Mouse (Mus musculus): ENCODE data around the gene Telo2. TPM values are rescaled to one million over a fixed set of nuclear protein-coding genes. Genes with fewer than 3 reads are reported as not detected.

Telo2 gene
- polyA plus RNA-seq, 1 experiment from 2014 or later, result 45.5 TPM

DNA sequence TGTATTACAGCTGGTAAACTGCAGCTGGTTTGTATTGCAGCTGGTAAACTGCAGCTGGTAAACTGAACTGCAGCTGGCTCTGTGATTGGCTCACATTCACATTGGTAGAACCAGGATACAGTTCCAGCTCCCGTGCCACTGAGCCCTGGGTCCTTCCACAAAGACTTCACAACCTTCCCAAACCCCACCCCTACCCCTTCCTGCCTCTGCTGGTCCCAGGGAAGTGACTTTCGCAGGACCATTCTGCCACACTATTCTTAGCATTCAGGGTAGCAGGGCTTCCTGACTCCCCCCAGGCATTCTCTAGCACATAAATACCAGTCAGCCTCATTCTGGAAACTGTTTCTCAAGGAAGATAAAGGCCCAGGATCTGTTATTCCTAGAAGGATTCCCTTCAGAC, 47.1 kb downstream of the Telo2 start:
- H3K9me3 ChIP-seq, result no peaks in the 10 kb centered on the region
- no peaks in the 10 kb centered on the region for H3K4me1 ChIP-seq
- H3K36me3 ChIP-seq, result peaks cover 12% of the 10 kb centered on the region; the same call in 1 of the 2 replicates
- ATAC-seq (ENCODE audit: low FRiP score, low read depth), result no peak
- no peaks in the 10 kb centered on the region for H3K27me3 ChIP-seq
- no peak overlapping the region for H3K27ac ChIP-seq (replicated peaks)
- WGBS, result 68% methylated on average over 2 of the region's 2 CpGs
- no peak overlapping the region for H3K4me3 ChIP-seq
- H3K9ac ChIP-seq (replicated peaks), result no peak overlapping the region
- no peak overlapping the region for H3K4me2 ChIP-seq (replicated peaks)

DNA sequence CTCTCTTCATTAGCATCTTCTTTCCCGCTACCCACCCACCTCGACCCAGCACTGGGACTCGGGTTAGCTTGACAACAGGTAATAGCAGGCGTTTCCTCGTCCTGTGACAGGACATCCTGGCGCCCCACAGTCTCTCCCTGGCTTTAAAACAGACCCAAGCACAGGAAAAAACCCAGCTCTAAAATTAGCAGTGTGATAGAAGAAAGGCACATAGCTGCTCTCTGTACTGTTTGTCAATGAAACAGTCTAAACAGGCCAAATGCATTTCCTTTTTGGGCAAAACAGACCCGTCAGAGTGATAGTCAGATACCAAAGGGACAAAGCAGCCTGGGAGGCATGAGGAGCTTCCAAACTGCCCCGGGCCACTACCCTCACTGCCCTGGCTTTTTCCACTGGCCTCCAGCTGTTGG, 48.3 kb downstream of the Telo2 start:
- Histone ChIP-seq H3K36me3 (peaks cover 12% of the 10 kb centered on the region; the same call in 1 of the 2 replicates), H3K9me3 (no peaks in the 10 kb centered on the region), H3K27ac (replicated peaks) (no peak overlapping the region), H3K9ac (replicated peaks) (0 out of 2 replicates have a peak overlapping the region, but pooled peaks have one; percentile 28), H3K27me3 (no peaks in the 10 kb centered on the region), H3K4me2 (replicated peaks) (no peak overlapping the region), H3K4me3 (no peak overlapping the region), H3K4me1 (no peaks in the 10 kb centered on the region)
- ATAC-seq (ENCODE audit: low FRiP score, low read depth), result no peak
- WGBS, result 78% methylated on average over 8 of the region's 8 CpGs

DNA sequence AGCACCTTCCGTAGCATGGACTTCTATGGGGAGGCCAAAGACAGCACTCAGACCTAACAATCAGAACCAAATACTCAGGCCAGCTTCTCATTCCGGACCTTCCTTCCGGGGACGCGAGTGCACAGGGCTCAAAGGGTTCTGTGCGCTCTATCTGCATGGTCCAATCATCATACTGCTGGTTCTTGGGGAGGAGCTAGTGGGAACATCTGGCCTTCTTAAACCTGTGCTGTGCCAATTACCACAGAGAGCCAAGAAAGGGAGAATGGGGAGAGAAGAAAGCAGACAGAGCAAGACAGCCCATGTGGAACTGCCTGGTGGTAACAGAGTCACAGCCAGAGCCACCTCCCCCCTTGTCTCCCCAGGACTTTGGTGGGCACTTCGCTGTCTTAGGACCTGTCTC, 49.2 kb downstream of the Telo2 start:
- no peaks in the 10 kb centered on the region for H3K4me1 ChIP-seq
- H3K9ac ChIP-seq (replicated peaks), result no peak overlapping the region
- ATAC-seq (ENCODE audit: low FRiP score, low read depth), result no peak
- WGBS, result 89% methylated on average over 7 of the region's 7 CpGs
- H3K4me2 ChIP-seq (replicated peaks), result no peak overlapping the region
- no peak overlapping the region for H3K27ac ChIP-seq (replicated peaks)
- H3K4me3 ChIP-seq, result no peak overlapping the region
- no peaks in the 10 kb centered on the region for H3K27me3 ChIP-seq
- H3K36me3 ChIP-seq, result peaks cover 21% of the 10 kb centered on the region; the same call in 1 of the 2 replicates
- no peaks in the 10 kb centered on the region for H3K9me3 ChIP-seq

DNA sequence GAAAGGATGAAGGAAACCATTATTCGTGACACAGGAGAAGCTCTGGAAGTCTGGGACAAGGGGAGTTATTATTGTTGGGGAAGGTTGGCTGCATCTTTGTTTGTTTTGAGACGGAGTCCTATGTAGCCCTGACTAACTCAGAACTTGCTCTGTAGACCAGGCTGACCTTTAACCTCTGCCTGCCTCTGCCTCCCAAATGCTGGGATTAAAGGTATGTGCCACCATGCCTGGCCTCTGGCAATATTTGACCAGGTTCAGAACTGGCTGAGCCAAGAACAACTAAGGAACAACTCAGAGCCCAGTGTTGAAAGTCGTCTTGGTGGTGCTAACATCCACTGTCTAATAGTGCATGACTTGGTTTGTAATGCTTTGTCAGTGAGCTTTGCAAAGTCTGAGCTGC, 50.6 kb downstream of the Telo2 start:
- 92% methylated on average over 3 of the region's 3 CpGs for WGBS
- Histone ChIP-seq H3K4me2 (replicated peaks) (no peak overlapping the region), H3K36me3 (peaks cover 19% of the 10 kb centered on the region; the same call in 1 of the 2 replicates), H3K4me3 (no peak overlapping the region), H3K27me3 (no peaks in the 10 kb centered on the region), H3K27ac (replicated peaks) (no peak overlapping the region), H3K4me1 (no peaks in the 10 kb centered on the region), H3K9ac (replicated peaks) (no peak overlapping the region), H3K9me3 (no peaks in the 10 kb centered on the region)
- ATAC-seq (ENCODE audit: low FRiP score, low read depth), result no peak

DNA sequence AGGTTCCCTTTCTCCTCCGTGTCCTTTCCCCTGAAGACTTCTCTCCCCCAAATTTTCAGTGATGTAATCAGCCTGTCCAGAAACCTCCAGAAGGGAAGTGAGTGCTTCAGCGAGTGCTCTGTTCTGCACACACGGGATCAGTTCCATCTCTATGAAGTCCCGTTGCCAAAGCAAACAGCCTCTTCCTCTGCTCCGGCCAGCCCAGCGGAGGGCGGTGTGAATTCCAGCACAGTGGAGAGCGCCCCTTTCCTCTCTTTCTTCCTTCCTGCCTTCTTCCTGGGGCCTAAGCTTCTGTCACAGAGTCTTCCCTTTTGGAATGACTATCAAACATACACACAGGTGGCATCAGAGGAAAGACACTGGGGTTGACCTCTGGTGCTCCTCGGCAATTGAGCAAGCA, 51.4 kb downstream of the Telo2 start:
- Histone ChIP-seq H3K27me3 (no peaks in the 10 kb centered on the region), H3K4me1 (no peaks in the 10 kb centered on the region), H3K36me3 (peaks cover 26% of the 10 kb centered on the region), H3K27ac (replicated peaks) (no peak overlapping the region), H3K4me2 (replicated peaks) (no peak overlapping the region), H3K9me3 (no peaks in the 10 kb centered on the region), H3K4me3 (no peak overlapping the region), H3K9ac (replicated peaks) (no peak overlapping the region)
- no peak for ATAC-seq (ENCODE audit: low FRiP score, low read depth)
- 82% methylated on average over 9 of the region's 9 CpGs for WGBS

DNA sequence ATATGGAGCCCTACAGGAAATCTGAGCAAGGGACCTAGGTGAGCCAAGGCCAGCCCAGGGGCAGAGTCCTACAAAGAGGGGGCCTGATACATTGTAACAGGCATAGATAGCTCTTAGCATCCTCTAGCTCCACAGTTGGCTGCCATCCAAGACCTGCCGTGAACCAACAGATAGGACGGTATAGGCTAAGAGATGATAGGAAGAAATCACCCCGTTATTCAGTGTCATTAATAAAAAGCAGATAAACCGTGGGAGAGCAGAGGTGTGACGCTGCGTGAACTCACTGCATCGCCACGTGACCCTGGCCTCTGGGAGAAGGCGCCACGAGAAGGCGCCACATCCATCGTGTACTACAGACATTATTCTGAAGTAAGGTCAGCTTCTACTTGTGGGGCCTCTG, 51.9 kb downstream of the Telo2 start:
- Histone ChIP-seq H3K4me2 (replicated peaks) (no peak overlapping the region), H3K27ac (replicated peaks) (no peak overlapping the region), H3K9me3 (no peaks in the 10 kb centered on the region), H3K27me3 (no peaks in the 10 kb centered on the region), H3K9ac (replicated peaks) (no peak overlapping the region), H3K36me3 (peaks cover 31% of the 10 kb centered on the region), H3K4me1 (no peaks in the 10 kb centered on the region), H3K4me3 (no peak overlapping the region)
- WGBS, result 89% methylated on average over 12 of the region's 12 CpGs
- no peak for ATAC-seq (ENCODE audit: low FRiP score, low read depth)

DNA sequence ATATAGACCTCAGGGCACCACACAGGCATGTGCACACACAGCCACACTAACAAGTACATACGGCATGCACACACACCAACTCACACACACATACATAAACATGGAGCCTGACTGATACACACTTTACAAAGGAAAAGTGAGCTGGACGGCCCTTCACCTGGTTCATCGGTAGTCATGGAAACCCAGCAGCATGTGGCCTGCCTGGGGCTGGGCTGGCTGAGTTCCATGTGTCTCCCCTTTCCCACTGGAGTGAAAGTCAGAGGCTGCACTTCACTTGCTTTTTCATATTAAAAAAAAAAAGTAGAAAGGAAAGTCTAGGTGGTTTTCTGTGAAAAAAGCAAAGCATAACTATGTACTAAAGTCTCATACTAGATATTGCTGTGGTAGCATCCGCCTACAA, 52.5 kb downstream of the Telo2 start:
- Histone ChIP-seq H3K27me3 (no peaks in the 10 kb centered on the region), H3K27ac (replicated peaks) (no peak overlapping the region), H3K9ac (replicated peaks) (no peak overlapping the region), H3K4me3 (no peak overlapping the region), H3K4me2 (replicated peaks) (no peak overlapping the region), H3K9me3 (no peaks in the 10 kb centered on the region), H3K4me1 (no peaks in the 10 kb centered on the region), H3K36me3 (peaks cover 36% of the 10 kb centered on the region)
- whole genome bisulfite sequencing, result 86% methylated on average over 4 of the region's 4 CpGs
- ATAC-seq (ENCODE audit: low FRiP score, low read depth), result no peak

DNA sequence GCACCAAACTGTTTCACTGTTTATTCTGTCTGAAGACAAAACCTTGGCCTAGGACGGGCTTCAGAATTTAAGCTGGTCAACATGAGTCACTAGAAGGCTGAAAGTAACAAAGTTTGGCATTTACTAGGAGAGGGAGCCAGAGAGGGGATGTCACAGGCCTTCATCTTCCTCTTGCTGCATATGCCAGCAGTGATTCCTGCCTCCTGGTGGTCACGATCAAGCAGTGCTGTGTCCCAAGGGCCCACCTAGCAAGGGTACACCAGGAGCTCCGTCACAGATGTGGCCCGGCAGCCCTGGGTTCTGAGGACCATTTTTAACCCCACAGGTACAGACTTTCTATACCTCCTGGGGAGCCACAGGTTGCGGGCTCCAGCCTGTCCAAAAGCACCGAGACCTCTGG, 58.7 kb downstream of the Telo2 start:
- Histone ChIP-seq H3K4me2 (replicated peaks) (no peak overlapping the region), H3K36me3 (peaks cover 59% of the 10 kb centered on the region), H3K27me3 (no peaks in the 10 kb centered on the region), H3K9me3 (no peaks in the 10 kb centered on the region), H3K27ac (replicated peaks) (no peak overlapping the region), H3K4me3 (no peak overlapping the region), H3K9ac (replicated peaks) (no peak overlapping the region), H3K4me1 (no peaks in the 10 kb centered on the region)
- WGBS, result 90% methylated on average over 6 of the region's 6 CpGs
- ATAC-seq (ENCODE audit: low FRiP score, low read depth), result no peak

DNA sequence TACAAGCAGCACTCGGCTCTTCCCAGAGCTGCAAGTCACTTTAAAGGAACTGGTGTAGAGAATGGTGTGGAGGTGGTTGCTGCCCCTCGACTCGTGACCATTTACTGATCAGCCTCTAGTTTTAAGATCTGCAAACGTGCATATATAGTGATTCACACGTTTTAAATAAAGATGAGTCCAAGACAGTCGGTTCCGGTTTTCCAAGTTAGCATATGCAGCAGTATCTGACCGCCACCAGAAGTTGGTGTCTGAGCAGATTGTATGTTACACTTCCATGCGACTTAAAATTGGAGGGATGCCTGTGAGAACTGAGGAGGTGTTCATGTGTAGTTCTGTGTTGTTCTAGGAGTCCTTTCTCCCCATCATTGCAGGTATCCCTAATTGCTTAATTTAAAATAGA, 62.5 kb downstream of the Telo2 start:
- H3K4me2 ChIP-seq (replicated peaks), result no peak overlapping the region
- H3K27ac ChIP-seq (replicated peaks), result no peak overlapping the region
- 87% methylated on average over 9 of the region's 9 CpGs for WGBS
- H3K36me3 ChIP-seq, result peaks cover 55% of the 10 kb centered on the region
- no peak overlapping the region for H3K4me3 ChIP-seq
- no peaks in the 10 kb centered on the region for H3K4me1 ChIP-seq
- ATAC-seq (ENCODE audit: low FRiP score, low read depth), result no peak
- H3K9ac ChIP-seq (replicated peaks), result no peak overlapping the region
- H3K9me3 ChIP-seq, result no peaks in the 10 kb centered on the region
- no peaks in the 10 kb centered on the region for H3K27me3 ChIP-seq

Other genes starting within 250 kb of the Telo2 start
- gene Igfals, start 250.0 kb downstream of the Telo2 start, polyA plus RNA-seq (2016; fragmentation: Nextera tagmentation; extraction: Ambion mirVana), result 0.17 and 0.27 TPM in 2 replicates
- gene Nubp2, start 229.6 kb downstream of the Telo2 start, polyA plus RNA-seq (2016; fragmentation: Nextera tagmentation; extraction: Ambion mirVana), result 64.0 and 70.3 TPM in 2 replicates
- gene Spsb3, start 229.3 kb downstream of the Telo2 start, polyA plus RNA-seq (2016; fragmentation: Nextera tagmentation; extraction: Ambion mirVana), result 52.8 and 52.9 TPM in 2 replicates
- 42.6 and 43.6 TPM in 2 replicates for gene Eme2, start 220.9 kb downstream of the Telo2 start, polyA plus RNA-seq (2016; fragmentation: Nextera tagmentation; extraction: Ambion mirVana)
- gene Mrps34, start 220.9 kb downstream of the Telo2 start, polyA plus RNA-seq (2016; fragmentation: Nextera tagmentation; extraction: Ambion mirVana), result 88.0 and 89.8 TPM in 2 replicates
- gene Nme3, start 219.5 kb downstream of the Telo2 start, polyA plus RNA-seq (2016; fragmentation: Nextera tagmentation; extraction: Ambion mirVana), result 43.2 and 54.2 TPM in 2 replicates
- gene Mapk8ip3, start 179.0 kb downstream of the Telo2 start, polyA plus RNA-seq (2016; fragmentation: Nextera tagmentation; extraction: Ambion mirVana), result 78.7 and 80.0 TPM in 2 replicates
- 279 and 292 TPM in 2 replicates for gene Jpt2, start 155.3 kb downstream of the Telo2 start, polyA plus RNA-seq (2016; fragmentation: Nextera tagmentation; extraction: Ambion mirVana)
- gene Cramp1l, start 100.2 kb downstream of the Telo2 start, polyA plus RNA-seq (2016; fragmentation: Nextera tagmentation; extraction: Ambion mirVana), result 12.8 and 15.0 TPM in 2 replicates
- 28.4 and 28.6 TPM in 2 replicates for gene Ift140, start 99.9 kb downstream of the Telo2 start, polyA plus RNA-seq (2016; fragmentation: Nextera tagmentation; extraction: Ambion mirVana)
- gene Tmem204, start 32.4 kb downstream of the Telo2 start, polyA plus RNA-seq (2016; fragmentation: Nextera tagmentation; extraction: Ambion mirVana), result 10.1 and 10.4 TPM in 2 replicates
- gene Ptx4, start 4.8 kb upstream of the Telo2 start, polyA plus RNA-seq (2016; fragmentation: Nextera tagmentation; extraction: Ambion mirVana), result not detected in 2 replicates
- 26.8 and 28.7 TPM in 2 replicates for gene Clcn7, start 17.4 kb upstream of the Telo2 start, polyA plus RNA-seq (2016; fragmentation: Nextera tagmentation; extraction: Ambion mirVana)
- not detected in 2 replicates for gene Ccdc154, start 46.5 kb upstream of the Telo2 start, polyA plus RNA-seq (2016; fragmentation: Nextera tagmentation; extraction: Ambion mirVana)
- not detected in 2 replicates for gene Gm38655, start 59.5 kb upstream of the Telo2 start, polyA plus RNA-seq (2016; fragmentation: Nextera tagmentation; extraction: Ambion mirVana)
- gene BC003965, start 68.6 kb upstream of the Telo2 start, polyA plus RNA-seq (2016; fragmentation: Nextera tagmentation; extraction: Ambion mirVana), result 33.4 and 33.6 TPM in 2 replicates
- 10.0 and 10.9 TPM in 2 replicates for gene Unkl, start 72.4 kb upstream of the Telo2 start, polyA plus RNA-seq (2016; fragmentation: Nextera tagmentation; extraction: Ambion mirVana)
- 66.8 and 68.4 TPM in 2 replicates for gene Gnptg, start 124.2 kb upstream of the Telo2 start, polyA plus RNA-seq (2016; fragmentation: Nextera tagmentation; extraction: Ambion mirVana)
- gene Tsr3, start 124.2 kb upstream of the Telo2 start, polyA plus RNA-seq (2016; fragmentation: Nextera tagmentation; extraction: Ambion mirVana), result 67.2 and 67.7 TPM in 2 replicates
- gene Baiap3, start 140.4 kb upstream of the Telo2 start, polyA plus RNA-seq (2016; fragmentation: Nextera tagmentation; extraction: Ambion mirVana), result 4.2 and 4.6 TPM in 2 replicates
- 818 and 823 TPM in 2 replicates for gene Ube2i, start 158.7 kb upstream of the Telo2 start, polyA plus RNA-seq (2016; fragmentation: Nextera tagmentation; extraction: Ambion mirVana)
- not detected in 2 replicates for gene Prss34, start 182.4 kb upstream of the Telo2 start, polyA plus RNA-seq (2016; fragmentation: Nextera tagmentation; extraction: Ambion mirVana)
- gene Prss28, start 192.7 kb upstream of the Telo2 start, polyA plus RNA-seq (2016; fragmentation: Nextera tagmentation; extraction: Ambion mirVana), result not detected in 2 replicates
- not detected in 2 replicates for gene Prss29, start 202.7 kb upstream of the Telo2 start, polyA plus RNA-seq (2016; fragmentation: Nextera tagmentation; extraction: Ambion mirVana)
- gene Tpsab1, start 229.6 kb upstream of the Telo2 start, polyA plus RNA-seq (2016; fragmentation: Nextera tagmentation; extraction: Ambion mirVana), result not detected in 2 replicates